Mouse (Mus musculus) CD4-positive, CD25-positive, alpha-beta regulatory T cell, adult 2 months (primary cell): Measurements from ENCODE around the gene Exoc7.
A peak's percentile ranks its signal among the peaks of the same experiment; 100 is the strongest.

Experiments used
- DNase-seq: peaks from one replicate; pipeline ENCODE4 v3.0.0-alpha.2; 2012; ENCODE audit warnings: low read depth, low spot score

The Exoc7 gene

DNA sequence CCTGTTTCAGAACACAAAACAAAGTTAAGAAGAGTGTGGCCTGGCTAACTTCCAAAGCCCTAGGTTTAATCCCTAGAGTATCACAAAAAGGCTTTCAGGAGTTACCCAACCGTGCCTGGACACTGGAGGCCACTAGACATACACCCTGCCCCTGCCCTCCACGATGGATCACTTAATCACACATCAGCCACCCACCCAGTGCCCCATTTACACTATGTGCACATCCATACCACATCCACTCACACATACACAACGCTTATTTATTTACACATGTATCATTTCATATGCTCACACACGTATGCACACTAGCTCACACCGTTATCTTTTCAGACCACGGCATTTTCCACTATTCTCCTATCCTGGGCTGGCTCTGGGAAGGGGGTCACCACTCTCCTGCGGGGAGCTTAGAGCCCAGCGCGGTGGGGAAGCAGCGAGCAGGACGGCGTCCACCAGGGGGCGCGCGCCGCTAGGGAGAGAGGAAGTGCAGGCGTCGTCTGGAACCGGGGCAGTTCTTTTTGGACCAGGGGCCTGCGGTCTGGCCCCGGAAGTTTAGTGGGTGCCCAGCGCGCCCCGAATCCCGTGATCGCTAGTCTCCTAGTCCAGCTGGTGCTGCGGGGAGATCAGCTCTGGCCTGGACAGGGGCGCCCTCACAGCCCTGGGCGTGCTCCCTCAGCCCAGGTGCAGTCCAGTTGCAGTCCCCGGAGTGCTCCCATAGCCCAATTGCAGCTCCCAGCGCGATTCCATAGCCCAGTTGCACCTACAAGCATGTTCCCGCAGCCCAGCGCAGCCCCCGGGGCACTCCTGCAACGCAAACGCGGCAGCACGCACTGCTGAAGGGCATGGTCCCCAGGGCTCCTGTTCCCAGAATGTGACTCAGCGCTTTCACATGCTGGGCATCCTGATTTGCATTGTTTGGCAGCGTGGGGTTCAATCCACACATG, 12.0 kb upstream of the Exoc7 start:
- peak; percentile 92 for DNase-seq

- DNase-seq = no peak
Observed at GRCm38 (mm10) chr11:116312359-116312758, 5.3 kb upstream of the Exoc7 start.

- no peak for DNase-seq
Observed at GRCm38 (mm10) chr11:116311169-116311568, 4.1 kb upstream of the Exoc7 start.

GRCm38 (mm10) chr11:116309601-116310000, 2.6 kb upstream of the Exoc7 start:
- no peak for DNase-seq

GRCm38 (mm10) chr11:116307762-116308531, 914 bp upstream of the Exoc7 start:
- DNase-seq = no peak

GRCm38 (mm10) chr11:116306126-116306982, 679 bp downstream of the Exoc7 start:
- peak; percentile 97 for DNase-seq

DNA sequence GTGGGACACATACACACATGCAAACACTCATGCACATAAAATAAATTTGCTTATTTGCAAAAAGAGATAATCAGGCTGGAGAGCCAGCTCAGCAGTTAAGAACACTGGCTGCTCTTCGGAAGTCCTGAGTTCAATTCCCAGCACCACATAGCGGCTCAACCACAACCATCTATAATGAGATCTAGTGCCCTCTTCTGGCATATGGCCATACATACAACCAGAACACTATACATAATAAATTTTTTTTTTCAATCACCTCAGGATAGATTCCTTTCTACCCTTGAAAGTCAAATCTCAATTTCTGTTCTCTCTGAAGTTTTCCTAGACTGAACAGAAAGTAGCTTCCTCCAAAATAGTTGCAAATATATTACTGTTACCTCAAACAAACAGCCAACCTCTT, 1.6 kb downstream of the Exoc7 start:
- DNase-seq = no peak

DNA sequence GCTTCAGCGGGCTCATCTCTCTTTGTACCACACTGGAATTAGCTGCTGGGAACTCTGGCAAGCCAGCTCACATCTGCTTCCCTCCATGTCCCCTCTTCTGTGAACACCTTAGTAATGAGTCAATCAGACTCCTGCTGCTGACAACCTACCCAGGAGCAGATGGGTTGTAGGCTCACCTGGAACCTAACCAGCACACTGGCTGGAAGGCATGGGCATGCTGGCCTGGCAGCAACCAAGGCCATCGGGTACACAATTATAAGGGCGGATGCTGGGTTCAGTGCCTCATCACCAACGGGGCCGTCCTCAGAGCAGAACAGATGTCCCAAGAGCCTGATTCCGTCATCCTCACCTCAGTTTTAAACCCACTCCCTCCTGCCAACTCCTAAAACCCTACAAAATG, 8.4 kb downstream of the Exoc7 start:
- no peak for DNase-seq

DNA sequence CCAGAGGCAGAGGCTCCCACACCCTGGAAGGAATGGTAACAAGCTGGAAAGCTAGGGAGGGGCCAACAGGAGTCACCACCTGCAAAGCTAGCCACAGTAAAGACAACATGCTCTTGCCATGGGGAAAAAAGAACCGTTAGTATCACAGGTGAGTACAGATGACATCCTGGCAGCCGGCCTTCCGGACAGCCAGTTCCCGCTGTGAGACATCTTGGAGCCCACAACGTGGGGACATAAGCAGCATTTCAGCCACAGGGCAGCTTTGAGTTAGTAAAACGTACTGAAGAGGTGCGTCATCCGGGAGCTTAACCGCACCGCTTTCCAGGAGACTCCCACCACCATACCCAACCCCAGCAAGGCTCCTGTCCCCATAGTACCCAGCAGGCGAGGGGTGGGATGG, 8.8 kb downstream of the Exoc7 start:
- DNase-seq = no peak

GRCm38 (mm10) chr11:116297017-116297416, 10.0 kb downstream of the Exoc7 start:
- DNase-seq = no peak

GRCm38 (mm10) chr11:116296191-116296734, 10.8 kb downstream of the Exoc7 start:
- no peak for DNase-seq

GRCm38 (mm10) chr11:116294319-116294718, 12.7 kb downstream of the Exoc7 start:
- DNase-seq = peak; percentile 75

GRCm38 (mm10) chr11:116293538-116294137, 13.4 kb downstream of the Exoc7 start:
- no peak for DNase-seq

DNA sequence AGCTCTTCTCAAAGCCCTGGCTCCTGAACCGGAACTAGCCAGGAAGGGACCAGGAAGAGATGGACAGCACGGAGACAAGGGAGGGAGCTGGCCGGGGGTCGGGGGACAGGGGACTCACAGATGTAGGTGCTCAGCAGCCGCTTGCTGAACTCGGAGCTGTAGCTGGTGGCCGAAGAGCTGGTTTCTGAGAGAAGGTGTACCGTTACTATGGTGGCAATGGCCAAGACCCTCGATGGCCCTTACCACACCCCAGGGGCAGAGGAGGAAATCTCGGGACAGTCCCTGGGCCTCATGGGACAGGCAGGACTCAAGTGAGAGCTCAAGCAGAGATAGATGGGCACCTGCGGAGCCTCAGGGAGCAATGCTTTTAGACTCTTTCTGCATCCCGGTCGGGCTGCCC, 14.6 kb downstream of the Exoc7 start:
- no peak for DNase-seq

DNA sequence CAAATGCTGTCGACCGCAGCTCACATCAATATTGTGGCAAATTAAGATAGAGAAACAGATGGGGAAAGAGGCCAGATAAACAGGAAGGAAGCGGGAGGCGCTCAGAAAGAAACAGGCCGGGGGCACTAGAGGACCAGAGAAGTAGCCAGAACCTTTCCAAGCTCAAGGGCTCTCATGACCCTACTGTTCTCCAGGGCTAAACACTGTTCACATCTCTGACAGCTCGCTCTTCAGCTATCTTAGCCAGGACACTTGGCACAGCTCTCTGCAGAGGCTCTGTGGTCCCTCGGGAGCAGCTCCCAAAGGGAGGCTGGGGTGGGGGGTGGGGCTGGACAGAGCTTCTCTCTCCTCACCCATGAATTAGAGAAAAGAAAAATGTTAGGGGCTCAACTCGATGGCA, 16.5 kb downstream of the Exoc7 start:
- no peak for DNase-seq

- DNase-seq = no peak
Observed at GRCm38 (mm10) chr11:116287351-116287750, 19.7 kb downstream of the Exoc7 start.

DNA sequence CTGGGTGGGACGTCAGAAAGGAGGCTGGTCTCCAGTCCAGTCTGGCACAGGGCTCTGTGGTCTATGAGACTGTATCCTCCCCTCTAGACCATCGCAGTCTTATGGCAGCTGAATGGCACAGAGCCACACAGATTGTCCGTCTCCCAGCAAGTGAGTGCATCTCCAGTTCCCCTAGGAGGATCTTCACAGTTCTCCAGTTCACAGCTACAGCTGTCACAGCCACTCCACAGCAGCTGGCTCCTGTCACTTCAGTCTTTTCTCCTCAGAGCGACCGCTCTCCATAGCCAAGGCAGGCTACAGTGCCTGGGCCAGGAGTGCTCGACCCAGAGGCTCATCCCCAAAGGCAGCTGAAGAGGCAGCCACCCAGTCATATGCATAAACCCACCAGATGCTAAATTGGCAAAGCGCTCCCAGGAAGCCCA, 21.3 kb downstream of the Exoc7 start:
- no peak for DNase-seq

- no peak for DNase-seq
Observed at GRCm38 (mm10) chr11:116283982-116284381, 23.1 kb downstream of the Exoc7 start.

GRCm38 (mm10) chr11:116282912-116283521, 24.0 kb downstream of the Exoc7 start:
- no peak for DNase-seq

DNA sequence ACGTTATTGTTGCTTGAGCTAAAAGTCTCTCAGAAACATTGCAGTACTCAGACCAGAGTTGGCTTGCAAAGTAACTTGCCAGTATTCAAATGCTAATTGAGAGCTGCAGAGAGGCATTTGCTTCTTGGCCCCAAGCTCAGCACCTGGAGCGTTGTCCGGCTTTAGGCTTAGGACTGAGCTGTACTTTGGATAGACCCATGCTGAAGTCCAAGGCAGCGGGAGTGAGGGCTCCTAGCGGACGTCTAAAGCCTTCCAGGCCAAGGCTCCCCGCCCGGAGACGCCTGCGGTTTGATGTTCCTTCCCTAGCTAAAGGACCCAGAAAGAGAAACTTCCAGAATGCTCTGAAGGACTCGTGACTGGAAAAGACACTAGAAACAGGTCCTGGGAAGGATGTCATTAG, 24.9 kb downstream of the Exoc7 start:
- no peak for DNase-seq

GRCm38 (mm10) chr11:116281671-116282070, 25.4 kb downstream of the Exoc7 start:
- no peak for DNase-seq
